Mouse (Mus musculus): Measurements from ENCODE around the gene Pgpep1.

DNA sequence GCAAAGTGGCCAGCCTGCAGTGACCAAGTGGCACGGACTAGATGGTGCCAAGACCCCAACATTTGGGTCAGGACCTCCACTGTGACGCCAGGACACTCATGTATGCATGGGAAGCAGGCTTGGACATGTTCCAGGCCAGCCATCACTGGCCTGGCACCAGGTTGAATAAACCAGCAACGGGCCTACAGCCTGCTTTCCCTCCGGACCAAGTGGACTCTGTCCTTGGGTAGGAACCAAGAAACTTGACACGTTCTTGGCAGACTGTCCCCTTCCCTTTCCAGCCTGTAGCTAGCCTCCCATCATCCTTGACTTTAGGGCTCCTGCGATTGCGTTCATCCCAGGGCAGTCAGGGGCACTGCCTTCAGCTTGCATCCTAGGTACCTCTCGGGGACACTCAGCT lies 27.4 kb upstream of the Pgpep1 start:
- TF ChIP-seq CTCF (conservative IDR thresholded peaks at IDR 0.05; ENCODE audit: low read length), result no peak
- TF ChIP-seq NANOG (IDR thresholded peaks at IDR 0.05; ENCODE audit: borderline replicate concordance, low read length), result no peak
